Mouse (Mus musculus) liver, adult (tissue): Measurements from ENCODE around the gene Nr2c1.

Experiments
- GATA4 ChIP-seq: IDR thresholded peaks from 2 replicates; pipeline ENCODE4 v1.6.1; 2014; ENCODE audit warnings: mild to moderate bottlenecking, low read length; ENCODE audit not compliant: insufficient replicate concordance

Gene Nr2c1

DNA sequence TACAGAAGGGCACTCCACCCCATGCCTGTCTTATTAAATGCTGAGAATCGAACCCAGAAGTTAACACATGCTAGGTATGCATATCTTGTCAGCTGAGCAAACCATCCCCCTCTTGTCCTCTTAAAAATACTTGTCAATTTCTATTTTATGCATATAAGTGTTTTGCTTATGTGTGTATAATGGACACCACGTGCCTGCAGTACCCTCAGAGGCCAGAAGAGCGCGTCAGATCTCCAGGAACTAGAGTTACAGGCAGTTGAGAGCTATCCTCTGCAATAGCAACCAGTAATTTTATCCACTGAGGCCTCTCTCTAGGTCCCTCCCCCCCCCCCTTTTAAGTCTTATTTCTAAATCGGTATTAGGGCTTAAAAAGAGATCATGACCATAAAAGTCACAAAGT lies 23.4 kb upstream of the Nr2c1 start:
- TF ChIP-seq GATA4, result no peak

DNA sequence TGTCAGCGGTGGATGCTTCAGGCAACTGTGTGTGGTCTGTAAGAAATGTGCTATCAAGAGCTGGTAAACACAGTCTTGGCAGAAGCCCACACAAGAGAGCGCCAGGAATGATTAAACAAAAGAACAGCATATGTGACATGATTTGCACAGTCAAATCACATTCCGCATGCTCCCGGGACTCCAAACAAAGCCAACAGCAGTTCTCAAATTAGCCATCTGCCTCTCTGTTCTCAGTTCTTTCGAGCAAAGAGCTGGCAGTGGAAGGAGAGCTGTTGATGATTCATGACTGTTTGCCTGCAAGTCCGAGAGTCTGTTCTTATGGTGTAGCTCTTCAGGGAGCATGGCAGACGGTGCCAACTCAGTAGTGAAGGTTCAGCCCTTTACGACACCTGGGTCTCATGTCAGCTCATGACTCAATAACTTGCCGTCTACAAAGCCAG lies 18.1 kb upstream of the Nr2c1 start:
- TF ChIP-seq GATA4, result no peak

DNA sequence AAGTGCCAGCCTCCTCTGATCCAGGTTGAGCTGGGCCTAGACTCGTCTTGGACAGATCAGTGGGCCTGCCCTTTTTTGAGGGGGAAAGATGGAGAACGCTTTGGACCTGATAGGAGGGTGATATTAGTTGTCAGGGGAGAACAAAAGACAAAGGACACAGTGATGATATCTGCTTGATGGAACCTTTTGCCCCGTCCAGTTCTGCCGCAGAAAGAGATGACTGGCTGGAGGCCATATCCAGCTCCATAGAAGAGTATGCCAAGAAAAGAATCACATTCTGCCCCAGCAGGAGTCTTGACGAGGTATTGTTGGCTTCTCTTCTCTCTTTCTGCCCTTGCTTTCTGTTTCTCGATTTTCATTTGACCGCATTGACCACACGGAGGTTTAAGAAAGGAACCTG lies 14.7 kb upstream of the Nr2c1 start:
- no peak for TF ChIP-seq GATA4

DNA sequence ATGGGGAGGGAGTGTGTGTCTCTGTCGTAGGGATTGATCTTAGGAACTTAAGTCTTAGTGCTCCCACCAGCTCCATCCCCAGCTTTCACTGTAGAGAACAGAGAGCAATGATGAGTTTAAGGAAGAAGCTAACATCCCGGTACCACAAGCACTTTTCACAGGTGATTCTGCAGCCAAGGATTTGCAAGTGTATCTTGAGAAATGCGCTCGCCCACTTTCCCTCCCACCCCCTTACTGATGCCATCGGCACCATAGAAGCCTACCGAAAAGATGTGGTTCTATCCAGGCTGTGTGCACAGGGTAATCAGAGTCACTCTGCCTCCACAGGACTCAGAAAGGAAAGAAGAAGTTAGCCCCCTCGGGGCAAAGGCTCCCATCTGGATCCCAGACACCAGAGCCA lies 14.1 kb upstream of the Nr2c1 start:
- no peak for TF ChIP-seq GATA4

DNA sequence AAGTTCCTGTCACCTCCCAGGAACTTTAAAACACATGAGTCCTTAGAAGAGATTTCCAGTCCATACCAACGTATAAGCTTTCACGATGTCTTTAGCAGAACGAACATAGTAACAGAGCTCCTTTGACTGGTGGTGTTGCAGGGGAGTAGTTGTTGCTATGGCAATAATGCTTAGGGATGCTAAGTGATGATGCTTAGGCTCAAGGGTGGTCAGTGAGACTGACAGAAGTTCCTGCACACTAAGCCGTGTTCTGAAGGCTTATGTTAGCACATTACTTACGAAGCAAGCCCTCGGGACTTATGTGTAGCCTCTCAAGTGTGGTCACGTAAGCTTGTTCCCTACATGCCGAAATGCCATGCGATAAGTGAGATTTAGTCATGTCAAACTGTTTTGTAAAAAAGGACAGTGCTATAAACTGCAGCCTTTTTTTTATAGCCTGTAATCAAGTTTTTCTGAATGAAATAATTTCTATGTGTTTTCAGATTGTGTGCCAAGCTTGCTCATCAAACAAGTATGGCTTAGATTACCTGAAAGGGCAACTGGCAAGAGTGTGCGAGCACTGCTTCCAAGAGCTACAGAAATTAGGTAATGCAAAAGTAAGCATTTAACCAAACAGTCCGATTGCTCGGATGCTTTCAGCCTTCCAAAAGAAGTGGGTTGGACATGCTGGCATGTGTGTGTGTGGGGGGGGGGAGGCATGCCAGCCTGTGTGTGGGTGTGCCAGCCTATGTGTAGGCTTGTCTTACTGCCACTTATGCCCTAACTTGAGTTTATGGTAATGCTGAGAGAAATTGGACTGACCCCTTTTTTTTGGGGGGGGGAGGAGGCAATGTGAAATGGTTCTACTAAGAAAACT lies 13.1 kb upstream of the Nr2c1 start:
- no peak for TF ChIP-seq GATA4

DNA sequence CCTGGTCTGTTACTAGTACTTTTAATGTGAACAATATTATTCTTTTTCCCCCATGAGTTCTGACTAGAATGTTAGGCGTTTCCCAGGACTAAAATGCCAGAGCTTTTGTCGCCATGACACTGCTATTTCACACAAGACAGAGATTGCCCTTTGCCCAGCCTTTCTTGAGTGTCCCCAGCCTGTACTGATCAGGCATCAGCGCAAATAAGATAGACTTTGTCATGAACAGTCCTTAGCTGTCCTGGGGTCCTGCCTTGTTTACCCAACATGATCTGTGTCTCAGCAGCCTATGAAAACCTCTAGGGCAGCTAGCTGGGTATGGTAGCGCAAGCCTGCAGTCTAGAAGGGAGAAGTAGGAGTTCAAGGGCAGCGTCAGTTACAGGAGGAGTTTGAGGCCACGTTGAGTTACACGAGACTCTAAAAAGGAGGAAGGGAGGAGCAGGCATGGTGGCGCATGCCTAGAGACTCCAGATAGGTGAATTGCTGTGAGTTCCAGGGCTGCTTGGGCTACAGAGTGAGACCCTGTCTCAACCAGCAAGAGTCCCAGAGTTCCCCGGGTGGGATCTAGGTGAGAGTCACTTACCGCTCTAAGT lies 8.8 kb upstream of the Nr2c1 start:
- TF ChIP-seq GATA4, result no peak

DNA sequence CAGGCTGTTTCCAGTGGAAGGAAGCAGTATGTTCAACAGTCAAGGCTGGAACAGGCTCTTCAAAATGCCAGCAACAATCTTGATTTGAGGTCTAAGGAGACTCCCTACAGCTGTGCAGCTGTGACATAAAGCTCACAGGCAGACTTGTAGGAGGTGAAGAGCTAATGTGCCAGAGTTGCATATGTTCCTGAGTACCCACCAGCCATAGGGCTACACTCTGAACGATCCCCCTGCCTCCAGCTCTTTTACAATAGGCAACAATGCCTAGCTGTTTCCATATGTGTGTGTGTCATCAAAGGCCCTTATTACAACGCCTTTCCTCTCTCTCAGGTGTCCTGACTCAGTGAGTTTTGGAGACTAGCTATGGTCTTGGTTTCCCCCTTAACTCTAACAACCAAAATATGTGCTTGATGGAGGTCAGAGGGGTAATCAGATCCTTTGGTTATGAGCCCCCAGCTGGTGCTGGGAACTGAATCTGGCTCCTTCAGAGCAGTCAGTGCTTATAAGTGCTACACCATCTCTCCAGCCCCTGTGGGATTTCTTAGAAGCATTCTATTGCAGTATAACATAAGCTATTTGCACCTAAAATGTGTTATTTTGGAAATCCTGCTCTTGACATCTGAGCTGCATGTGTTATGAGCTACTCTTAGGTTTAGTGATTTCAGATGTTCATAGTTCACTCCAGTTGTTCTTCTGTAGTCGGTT lies 7.4 kb upstream of the Nr2c1 start:
- no peak for TF ChIP-seq GATA4

DNA sequence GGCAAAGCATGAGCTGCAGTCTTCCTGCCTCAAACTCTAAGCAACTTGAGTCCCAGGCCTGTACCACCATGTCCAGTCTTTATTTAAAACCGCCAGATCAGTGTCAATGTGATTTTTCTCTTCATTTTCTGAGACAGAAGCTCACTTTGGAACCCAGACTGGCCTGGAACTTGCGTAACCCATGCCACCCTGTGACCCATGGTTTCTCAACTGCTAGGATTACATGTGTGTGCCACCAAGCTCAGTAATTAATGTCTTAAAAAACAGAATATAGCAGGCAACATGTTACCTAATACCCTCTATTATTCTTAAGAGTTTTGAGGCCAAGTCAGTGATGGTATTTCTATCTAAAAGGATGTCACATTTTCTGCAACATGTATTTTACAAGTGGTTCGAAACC lies 5.4 kb upstream of the Nr2c1 start:
- TF ChIP-seq GATA4, result no peak

DNA sequence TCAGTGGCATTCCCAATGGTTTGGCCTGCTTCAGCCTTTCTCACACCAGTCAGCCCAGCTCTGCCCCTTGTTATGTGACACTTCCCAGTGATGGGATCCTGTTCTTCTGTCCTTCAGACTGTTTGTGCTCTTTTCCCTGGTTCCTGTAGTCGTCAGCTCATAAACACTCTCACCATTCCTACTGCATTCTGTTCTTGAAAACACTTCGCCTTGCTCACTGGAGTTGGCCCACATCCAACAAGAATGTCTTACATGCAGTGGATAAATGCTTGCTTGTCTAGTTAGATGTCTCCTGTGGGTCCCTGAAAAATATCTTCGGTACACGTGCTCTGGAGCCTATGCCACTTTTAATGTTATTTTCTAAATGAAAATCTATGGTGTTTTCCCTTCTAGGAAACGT lies 3.2 kb upstream of the Nr2c1 start:
- no peak for TF ChIP-seq GATA4

DNA sequence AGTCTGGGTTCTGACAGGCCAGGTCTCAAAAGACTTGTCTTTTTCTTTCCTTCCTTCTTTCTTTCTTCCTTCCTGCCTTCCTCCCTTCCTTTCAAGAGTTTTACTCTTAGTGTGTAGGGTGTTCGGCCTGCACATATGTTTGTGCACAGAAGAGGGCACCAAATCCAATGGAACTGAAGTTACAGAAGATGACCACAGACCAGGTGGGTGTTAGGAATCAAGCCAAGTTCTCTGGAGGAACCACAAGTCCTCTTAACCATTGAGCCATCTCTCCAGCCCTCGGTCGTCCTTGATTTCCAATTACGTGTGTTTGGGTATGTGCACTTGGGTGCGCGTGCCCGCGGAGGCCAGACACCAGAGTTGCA lies 450 bp upstream of the Nr2c1 start:
- TF ChIP-seq GATA4, result no peak

DNA sequence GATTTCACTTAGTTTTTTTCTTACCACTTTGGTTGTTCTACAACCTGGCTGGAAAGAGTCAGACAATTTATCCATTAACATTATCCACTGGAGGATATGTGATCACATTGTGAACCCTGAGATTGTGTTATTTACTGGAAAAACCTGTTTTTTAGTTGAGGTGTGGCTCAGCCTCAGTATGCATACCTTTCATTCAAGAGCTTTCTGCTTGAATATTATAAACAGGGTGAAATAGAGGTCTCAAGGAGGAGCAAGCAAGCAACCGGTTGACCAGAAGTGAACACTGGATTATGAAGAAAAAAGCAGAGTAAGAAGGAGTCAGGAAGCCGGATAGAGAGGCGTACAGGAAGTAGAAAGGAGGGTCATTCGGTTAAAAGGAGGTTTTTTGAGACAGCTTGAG lies 3.7 kb downstream of the Nr2c1 start:
- no peak for TF ChIP-seq GATA4

DNA sequence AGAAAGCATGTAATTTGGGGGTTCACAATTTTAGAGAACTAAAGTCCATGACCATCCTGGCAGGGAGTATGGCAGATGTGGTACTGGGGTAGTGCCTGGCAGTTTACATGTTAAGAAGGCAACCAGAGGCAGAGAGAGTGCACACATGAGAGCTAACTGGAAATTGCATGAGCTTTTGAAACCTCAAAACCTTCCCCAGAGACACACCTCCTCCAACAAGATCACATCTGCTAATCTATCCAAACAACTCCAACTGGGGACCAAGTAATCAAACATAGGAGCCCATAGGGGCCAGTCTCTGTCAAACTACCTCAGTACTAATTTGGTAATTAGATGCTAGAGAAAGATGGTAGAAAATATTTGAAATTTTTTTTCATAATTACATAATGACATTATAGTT lies 6.0 kb downstream of the Nr2c1 start:
- TF ChIP-seq GATA4, result no peak

DNA sequence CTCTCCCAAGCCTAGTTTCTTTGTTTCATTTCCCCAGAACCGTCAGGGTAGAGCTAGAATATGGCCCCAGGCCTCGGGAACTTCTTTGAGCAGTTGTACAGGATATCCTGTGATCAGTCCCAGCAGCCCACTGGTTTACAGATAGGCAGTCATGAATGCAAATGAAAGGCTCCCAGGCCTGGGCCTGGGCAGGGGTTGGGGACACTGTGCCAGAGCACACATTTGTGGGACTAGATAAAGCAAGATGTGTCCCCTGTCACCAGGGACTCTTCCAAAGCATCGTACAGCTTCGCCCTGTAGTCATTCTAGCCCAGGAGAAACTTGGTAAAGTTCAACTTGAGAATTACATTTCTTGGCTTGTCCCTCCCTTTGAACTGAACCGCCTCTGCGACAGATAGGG lies 11.1 kb downstream of the Nr2c1 start:
- TF ChIP-seq GATA4, result no peak

DNA sequence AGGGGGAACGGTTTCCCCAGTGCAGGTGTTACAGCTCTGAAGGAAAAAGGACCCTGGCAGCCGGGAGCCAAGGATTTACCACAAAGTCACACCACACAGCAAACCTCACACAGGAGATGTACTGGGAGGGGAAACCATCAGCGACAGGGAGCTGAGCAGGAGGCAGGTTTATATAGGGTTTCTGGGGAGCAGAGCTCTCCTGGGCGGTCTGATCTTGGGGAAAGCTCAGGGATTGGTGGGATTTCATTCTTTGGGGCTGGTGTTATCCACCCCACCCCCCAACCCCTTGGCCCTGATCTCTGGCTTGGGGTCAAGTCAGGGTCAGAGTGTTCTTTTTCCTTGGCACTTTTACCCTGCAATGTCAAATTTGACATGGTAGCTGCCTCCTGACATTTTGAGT lies 11.6 kb downstream of the Nr2c1 start:
- TF ChIP-seq GATA4, result no peak

DNA sequence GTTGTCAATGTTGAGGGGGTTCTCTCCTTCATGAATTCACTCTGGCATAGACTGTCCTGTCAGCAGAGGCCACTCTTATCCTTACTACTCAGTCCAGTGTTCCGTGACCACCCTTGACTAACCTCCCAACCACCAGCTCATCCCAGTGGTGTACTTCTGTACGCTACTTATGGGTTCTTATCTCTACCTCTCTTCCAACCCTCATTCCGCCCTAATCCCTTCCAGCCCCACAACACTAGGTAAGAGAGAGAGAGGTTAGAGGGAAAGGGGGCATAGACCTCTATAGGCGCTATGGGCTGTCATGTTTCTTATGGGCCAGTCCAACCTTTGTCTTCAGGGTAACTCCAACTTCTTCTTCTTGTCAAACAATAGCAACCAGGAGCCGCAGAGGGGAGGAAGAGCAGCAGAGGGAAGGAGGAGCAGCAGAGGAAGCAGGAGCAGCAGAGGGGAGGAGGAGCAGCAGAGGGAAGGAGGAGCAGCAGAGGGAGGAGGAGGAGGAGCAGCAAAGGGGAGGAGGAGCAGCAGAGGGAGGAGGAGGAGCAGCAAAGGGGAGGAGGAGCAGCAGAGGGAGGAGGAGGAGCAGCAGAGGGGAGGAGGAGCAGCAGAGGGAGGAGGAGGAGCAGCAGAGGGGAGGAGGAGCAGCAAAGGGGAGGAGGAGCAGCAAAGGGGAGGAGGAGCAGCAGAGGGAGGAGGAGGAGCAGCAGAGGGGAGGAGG lies 13.4 kb downstream of the Nr2c1 start:
- TF ChIP-seq GATA4, result no peak; the same call in 1 of the 2 replicates

DNA sequence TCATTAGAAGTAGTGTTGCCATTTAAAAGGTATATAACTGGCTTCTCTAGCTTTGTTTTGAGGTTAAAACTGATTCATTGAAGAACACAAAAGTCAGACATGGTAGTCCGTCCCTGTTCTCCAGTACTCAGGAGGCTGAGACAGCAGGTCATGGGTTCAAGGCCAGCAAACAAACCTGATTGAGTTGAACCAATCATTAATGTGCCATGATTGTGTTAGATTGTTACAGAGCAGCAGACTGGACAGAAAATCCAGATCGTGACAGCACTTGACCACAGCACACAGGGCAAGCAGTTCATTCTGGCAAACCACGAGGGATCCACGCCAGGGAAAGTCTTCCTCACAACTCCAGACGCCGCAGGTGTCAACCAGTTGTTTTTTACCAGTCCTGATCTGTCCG lies 14.2 kb downstream of the Nr2c1 start:
- no peak for TF ChIP-seq GATA4
